Mouse (Mus musculus): ENCODE measurements around the gene Fbxo47. TPM values are rescaled to one million over a fixed set of nuclear protein-coding genes. Genes with fewer than 3 reads are reported as not detected.

Fbxo47 gene
- polyA plus RNA-seq, 1 experiment from 2014 or later = 0.39 TPM

DNA sequence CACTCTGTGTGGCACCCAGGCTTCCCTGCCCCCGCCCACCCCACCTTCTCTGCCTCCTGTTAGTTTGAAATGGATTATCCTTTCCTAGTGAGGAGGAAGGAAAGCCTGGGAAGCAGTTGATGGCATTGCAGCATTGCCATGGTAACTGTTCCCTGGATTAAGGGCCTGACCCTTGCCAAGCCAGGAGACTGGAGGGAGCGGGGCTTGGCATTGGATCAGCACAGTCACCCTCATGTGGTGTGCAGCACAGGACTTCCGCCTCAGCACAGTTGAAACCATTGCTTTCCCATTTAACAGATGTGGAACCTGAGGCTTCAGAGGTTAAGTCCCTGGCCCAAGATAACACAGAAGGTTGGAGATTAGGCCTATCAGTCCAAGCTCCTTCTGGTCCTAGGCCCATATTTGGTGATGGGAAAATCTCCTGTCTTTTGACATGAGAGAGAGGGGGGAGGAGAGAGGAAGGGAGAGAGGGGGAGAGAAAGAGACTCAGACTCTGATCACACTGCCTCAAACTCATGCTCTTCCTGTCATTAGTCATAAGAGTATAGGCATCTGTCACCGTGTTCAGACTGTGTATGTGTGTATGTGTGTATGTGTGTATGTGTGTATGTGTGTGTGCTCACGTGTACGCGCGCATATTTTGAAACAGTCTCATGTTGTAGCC is 62.4 kb downstream of the Fbxo47 start:
- H3K27ac ChIP-seq (ENCODE audit: low read length) = peak overlapping the region; percentile 18; the same call in 1 of the 2 replicates

DNA sequence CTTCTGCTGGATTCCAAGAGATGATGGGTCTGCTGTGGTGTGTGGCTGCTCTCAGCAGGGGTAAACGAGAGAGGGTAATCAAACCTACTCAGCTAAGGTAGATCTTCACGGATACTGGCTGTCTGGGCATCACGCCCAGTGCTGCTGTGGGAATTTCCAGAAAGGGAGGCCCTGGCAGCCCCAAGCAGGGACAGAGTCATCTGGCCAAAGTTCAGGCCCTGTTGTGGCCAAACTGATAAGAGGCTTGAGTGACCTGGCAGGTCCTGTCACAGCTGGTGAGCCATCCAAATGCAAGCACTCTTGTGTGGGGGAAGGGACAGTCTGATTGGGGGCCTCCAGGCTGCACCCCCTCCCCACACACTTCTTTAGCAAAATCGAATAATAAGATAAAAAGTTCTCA is 63.1 kb downstream of the Fbxo47 start:
- Histone ChIP-seq H3K9ac (ENCODE audit: low read depth, low read length) (no peak overlapping the region), H3K4me2 (ENCODE audit: low read depth, low read length) (no peak overlapping the region), H3K27me3 (ENCODE audit: control insufficient read depth, insufficient read depth, low read depth, low read length) (no peaks in the 10 kb centered on the region), H3K4me1 (ENCODE audit: control insufficient read depth, low read depth, low read length) (peaks cover 49% of the 10 kb centered on the region), H3K36me3 (ENCODE audit: control insufficient read depth, insufficient read depth) (no peaks in the 10 kb centered on the region), H3K27ac (ENCODE audit: low read length) (0 out of 2 replicates have a peak overlapping the region, but pooled peaks have one; percentile 22), H3K9me3 (replicated peaks; ENCODE audit: control insufficient read depth, low read length) (no peaks in the 10 kb centered on the region), H3K4me3 (ENCODE audit: low read depth, low read length) (no peak overlapping the region)
- ATAC-seq (ENCODE audit: low read depth) = peak; percentile 71
- 49% methylated on average over 4 of the region's 4 CpGs for WGBS (ENCODE audit: insufficient replicate concordance)

More for the DNA sequence above, 62.4 kb downstream of the Fbxo47 start:
- ATAC-seq (ENCODE audit: low read depth) = no peak
- WGBS (ENCODE audit: insufficient replicate concordance) = 74% methylated on average over 8 of the region's 8 CpGs
- H3K36me3 ChIP-seq (ENCODE audit: control insufficient read depth, insufficient read depth) = no peaks in the 10 kb centered on the region
- H3K9ac ChIP-seq (ENCODE audit: low read depth, low read length) = no peak overlapping the region
- H3K4me3 ChIP-seq (ENCODE audit: low read depth, low read length) = no peak overlapping the region
- H3K4me2 ChIP-seq (ENCODE audit: low read depth, low read length) = no peak overlapping the region
- no peaks in the 10 kb centered on the region for H3K9me3 ChIP-seq (replicated peaks; ENCODE audit: control insufficient read depth, low read length)
- H3K27me3 ChIP-seq (ENCODE audit: control insufficient read depth, insufficient read depth, low read depth, low read length) = no peaks in the 10 kb centered on the region
- peaks cover 45% of the 10 kb centered on the region for H3K4me1 ChIP-seq (ENCODE audit: control insufficient read depth, low read depth, low read length)

DNA sequence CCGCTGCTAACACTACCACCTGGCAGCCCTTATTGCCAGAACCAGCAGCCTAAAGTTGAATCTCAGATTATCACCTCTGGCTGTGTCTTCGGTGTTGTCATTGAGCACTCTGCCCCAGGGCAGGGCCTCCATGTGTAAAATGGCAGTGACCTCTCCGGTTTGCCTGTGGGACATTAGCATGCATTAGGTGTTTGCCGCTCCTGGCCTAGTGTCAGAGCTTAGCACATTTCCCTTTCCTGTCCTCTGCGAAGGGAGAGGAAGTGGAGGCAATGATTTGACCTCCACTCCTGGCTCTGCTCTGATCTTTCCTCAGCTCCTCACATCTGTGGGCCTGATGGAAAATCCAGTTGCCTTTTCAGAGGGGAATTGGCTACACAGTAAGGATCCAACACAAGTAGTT is 64.0 kb downstream of the Fbxo47 start:
- Histone ChIP-seq H3K9me3 (replicated peaks; ENCODE audit: control insufficient read depth, low read length) (no peaks in the 10 kb centered on the region), H3K4me1 (ENCODE audit: control insufficient read depth, low read depth, low read length) (peaks cover 50% of the 10 kb centered on the region), H3K36me3 (ENCODE audit: control insufficient read depth, insufficient read depth) (no peaks in the 10 kb centered on the region), H3K27ac (ENCODE audit: low read length) (no peak overlapping the region), H3K4me2 (ENCODE audit: low read depth, low read length) (no peak overlapping the region), H3K4me3 (ENCODE audit: low read depth, low read length) (no peak overlapping the region), H3K9ac (ENCODE audit: low read depth, low read length) (no peak overlapping the region), H3K27me3 (ENCODE audit: control insufficient read depth, insufficient read depth, low read depth, low read length) (no peaks in the 10 kb centered on the region)
- 58% methylated on average over 5 of the region's 5 CpGs for WGBS (ENCODE audit: insufficient replicate concordance)
- ATAC-seq (ENCODE audit: low read depth) = no peak

DNA sequence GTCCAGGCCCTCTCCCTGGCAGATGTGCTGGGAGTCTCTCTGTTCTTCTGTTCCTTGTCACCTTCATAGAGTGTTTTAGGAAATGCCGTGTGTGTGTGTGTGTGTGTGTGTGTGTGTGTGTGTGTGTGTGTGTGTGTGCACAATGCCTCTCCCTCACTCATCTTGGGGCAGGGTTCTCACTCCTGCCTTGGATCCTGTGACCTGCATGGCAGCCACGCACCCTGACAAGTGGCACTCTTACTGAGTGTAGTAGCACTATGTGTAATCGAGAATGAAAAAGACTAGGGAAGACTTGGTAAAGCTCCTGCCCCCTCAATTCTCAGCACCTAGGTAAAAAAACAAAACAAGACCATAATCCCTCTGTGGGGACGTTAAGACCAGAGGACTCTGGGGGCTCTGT is 64.9 kb downstream of the Fbxo47 start:
- Histone ChIP-seq H3K36me3 (ENCODE audit: control insufficient read depth, insufficient read depth) (no peaks in the 10 kb centered on the region), H3K27ac (ENCODE audit: low read length) (no peak overlapping the region), H3K27me3 (ENCODE audit: control insufficient read depth, insufficient read depth, low read depth, low read length) (no peaks in the 10 kb centered on the region), H3K4me1 (ENCODE audit: control insufficient read depth, low read depth, low read length) (peaks cover 52% of the 10 kb centered on the region), H3K4me2 (ENCODE audit: low read depth, low read length) (no peak overlapping the region), H3K4me3 (ENCODE audit: low read depth, low read length) (no peak overlapping the region), H3K9ac (ENCODE audit: low read depth, low read length) (no peak overlapping the region; the same call in 1 of the 2 replicates), H3K9me3 (replicated peaks; ENCODE audit: control insufficient read depth, low read length) (no peaks in the 10 kb centered on the region)
- no peak for ATAC-seq (ENCODE audit: low read depth)
- WGBS (ENCODE audit: insufficient replicate concordance) = 56% methylated on average over 4 of the region's 4 CpGs

DNA sequence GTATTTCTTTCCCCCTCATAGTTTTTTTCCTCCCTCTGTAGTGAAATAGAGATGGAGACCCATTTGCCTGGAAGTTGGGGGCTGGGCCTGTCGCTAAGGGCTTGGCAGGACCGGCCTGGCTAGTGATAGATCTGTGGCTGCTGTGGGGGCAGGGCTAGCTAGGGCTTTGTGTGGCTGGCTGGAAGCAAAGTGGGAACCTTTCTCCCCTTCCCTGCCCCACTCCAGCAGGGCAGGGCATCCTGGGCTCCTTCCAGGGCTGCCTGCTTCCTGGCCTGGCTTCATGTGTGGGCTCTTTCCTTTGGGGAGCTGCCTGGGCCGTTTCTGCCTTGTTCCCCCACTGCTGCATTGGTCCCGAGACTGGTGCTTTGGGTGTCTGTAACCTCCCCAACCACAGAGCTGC is 65.4 kb downstream of the Fbxo47 start:
- Histone ChIP-seq H3K4me2 (ENCODE audit: low read depth, low read length) (no peak overlapping the region), H3K27ac (ENCODE audit: low read length) (no peak overlapping the region; the same call in 1 of the 2 replicates), H3K9ac (ENCODE audit: low read depth, low read length) (no peak overlapping the region; the same call in 1 of the 2 replicates), H3K4me1 (ENCODE audit: control insufficient read depth, low read depth, low read length) (peaks cover 57% of the 10 kb centered on the region), H3K36me3 (ENCODE audit: control insufficient read depth, insufficient read depth) (no peaks in the 10 kb centered on the region), H3K27me3 (ENCODE audit: control insufficient read depth, insufficient read depth, low read depth, low read length) (no peaks in the 10 kb centered on the region), H3K9me3 (replicated peaks; ENCODE audit: control insufficient read depth, low read length) (no peaks in the 10 kb centered on the region), H3K4me3 (ENCODE audit: low read depth, low read length) (no peak overlapping the region)
- no peak for ATAC-seq (ENCODE audit: low read depth)
- WGBS (ENCODE audit: insufficient replicate concordance) = 28% methylated on average over 4 of the region's 4 CpGs

DNA sequence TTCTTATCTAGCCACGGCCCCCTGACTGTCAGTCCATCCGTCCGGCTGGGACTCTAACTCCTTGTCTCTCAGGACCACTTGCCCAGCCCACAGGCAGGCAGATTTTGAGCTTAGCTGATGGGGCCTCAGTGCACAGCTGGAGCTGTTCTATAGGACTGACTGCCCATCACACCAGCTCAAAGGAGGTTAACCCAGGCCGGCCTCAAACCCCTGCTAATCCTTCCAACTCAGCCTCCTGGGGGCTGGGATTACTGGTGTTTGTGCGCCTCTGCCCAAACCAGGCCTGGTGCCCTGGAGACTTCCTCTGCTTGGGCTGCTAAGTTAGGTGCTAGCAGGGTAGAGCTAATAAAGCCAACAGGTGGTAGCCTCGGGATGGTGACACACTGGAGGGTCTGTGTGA is 66.0 kb downstream of the Fbxo47 start:
- Histone ChIP-seq H3K27me3 (ENCODE audit: control insufficient read depth, insufficient read depth, low read depth, low read length) (no peaks in the 10 kb centered on the region), H3K9me3 (replicated peaks; ENCODE audit: control insufficient read depth, low read length) (no peaks in the 10 kb centered on the region), H3K4me2 (ENCODE audit: low read depth, low read length) (no peak overlapping the region), H3K36me3 (ENCODE audit: control insufficient read depth, insufficient read depth) (no peaks in the 10 kb centered on the region), H3K4me1 (ENCODE audit: control insufficient read depth, low read depth, low read length) (peaks cover 60% of the 10 kb centered on the region), H3K4me3 (ENCODE audit: low read depth, low read length) (no peak overlapping the region), H3K9ac (ENCODE audit: low read depth, low read length) (no peak overlapping the region; the same call in 1 of the 2 replicates), H3K27ac (ENCODE audit: low read length) (no peak overlapping the region; the same call in 1 of the 2 replicates)
- WGBS (ENCODE audit: insufficient replicate concordance) = 39% methylated on average over 6 of the region's 6 CpGs
- ATAC-seq (ENCODE audit: low read depth) = no peak

DNA sequence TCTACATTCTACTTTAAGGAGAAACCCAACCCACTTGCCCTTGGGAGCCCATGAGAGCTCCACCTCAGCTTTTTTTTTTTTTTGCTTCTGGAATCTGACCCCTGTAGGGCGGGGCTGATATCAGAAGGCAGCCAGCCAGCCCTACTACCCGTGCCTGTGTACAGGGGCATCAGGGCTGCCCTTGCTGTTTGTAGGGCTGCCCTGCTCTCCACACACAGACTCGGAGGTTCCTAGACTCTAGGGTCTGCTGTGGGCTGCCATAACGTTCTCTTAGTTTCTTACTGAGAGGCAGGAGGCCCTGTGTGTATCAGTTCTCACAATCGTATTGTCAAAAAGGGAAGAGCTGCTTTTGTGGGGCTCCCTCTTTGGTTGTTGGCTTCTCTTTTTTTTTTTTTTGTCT is 66.6 kb downstream of the Fbxo47 start:
- no peaks in the 10 kb centered on the region for H3K36me3 ChIP-seq (ENCODE audit: control insufficient read depth, insufficient read depth)
- peaks cover 64% of the 10 kb centered on the region for H3K4me1 ChIP-seq (ENCODE audit: control insufficient read depth, low read depth, low read length)
- H3K9ac ChIP-seq (ENCODE audit: low read depth, low read length) = peak overlapping the region; percentile 46
- WGBS (ENCODE audit: insufficient replicate concordance) = 4% methylated on average over 5 of the region's 5 CpGs
- no peak overlapping the region for H3K4me3 ChIP-seq (ENCODE audit: low read depth, low read length)
- H3K27me3 ChIP-seq (ENCODE audit: control insufficient read depth, insufficient read depth, low read depth, low read length) = no peaks in the 10 kb centered on the region
- peak overlapping the region; percentile 19; the same call in 1 of the 2 replicates for H3K4me2 ChIP-seq (ENCODE audit: low read depth, low read length)
- peak overlapping the region; percentile 58; the same call in 1 of the 2 replicates for H3K27ac ChIP-seq (ENCODE audit: low read length)
- no peaks in the 10 kb centered on the region for H3K9me3 ChIP-seq (replicated peaks; ENCODE audit: control insufficient read depth, low read length)
- peak; percentile 43 for ATAC-seq (ENCODE audit: low read depth)

DNA sequence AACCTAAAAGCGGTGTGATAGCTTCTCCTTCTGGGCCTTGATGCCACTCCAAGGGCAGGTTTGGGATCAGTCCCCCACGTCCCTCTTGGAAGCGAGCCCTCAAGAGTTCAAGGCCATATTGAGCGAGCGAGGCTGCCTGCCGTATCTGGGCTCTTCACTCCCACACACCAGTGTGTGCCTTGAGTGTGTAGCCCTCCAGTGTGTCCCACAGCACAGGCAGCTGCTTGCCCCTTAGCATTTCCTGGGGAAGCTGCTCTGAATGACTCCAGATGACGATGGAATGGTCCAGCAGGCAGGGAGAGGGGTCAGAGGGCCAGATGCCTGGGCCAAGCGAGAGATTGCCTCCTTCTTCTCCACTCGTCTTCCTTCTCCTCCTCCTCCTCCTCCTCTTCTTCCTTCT is 67.0 kb downstream of the Fbxo47 start:
- Histone ChIP-seq H3K36me3 (ENCODE audit: control insufficient read depth, insufficient read depth) (no peaks in the 10 kb centered on the region), H3K4me3 (ENCODE audit: low read depth, low read length) (no peak overlapping the region), H3K27me3 (ENCODE audit: control insufficient read depth, insufficient read depth, low read depth, low read length) (no peaks in the 10 kb centered on the region), H3K4me1 (ENCODE audit: control insufficient read depth, low read depth, low read length) (peaks cover 65% of the 10 kb centered on the region), H3K27ac (ENCODE audit: low read length) (no peak overlapping the region), H3K4me2 (ENCODE audit: low read depth, low read length) (no peak overlapping the region), H3K9ac (ENCODE audit: low read depth, low read length) (no peak overlapping the region), H3K9me3 (replicated peaks; ENCODE audit: control insufficient read depth, low read length) (no peaks in the 10 kb centered on the region)
- 56% methylated on average over 9 of the region's 9 CpGs for WGBS (ENCODE audit: insufficient replicate concordance)
- no peak for ATAC-seq (ENCODE audit: low read depth)

DNA sequence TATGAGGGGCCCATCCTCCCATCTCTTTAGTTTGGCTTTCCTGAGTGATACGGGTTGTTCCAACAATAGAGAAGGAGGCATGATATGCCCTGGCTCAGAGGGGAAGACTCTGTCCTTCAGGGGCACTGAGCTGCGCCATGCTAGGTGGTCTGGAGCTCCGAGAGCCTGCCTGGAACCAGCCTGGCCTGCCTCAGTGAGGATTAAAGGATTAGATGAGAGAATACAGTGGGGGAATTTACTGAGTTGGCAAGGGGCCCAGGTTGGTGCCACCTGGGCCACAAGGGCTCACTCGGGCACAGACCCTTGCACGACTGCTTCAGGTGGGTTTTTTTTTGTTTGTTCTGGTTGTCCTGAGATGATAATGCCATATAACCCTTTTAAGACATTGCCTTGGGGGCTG is 67.8 kb downstream of the Fbxo47 start:
- H3K4me3 ChIP-seq (ENCODE audit: low read depth, low read length) = no peak overlapping the region
- 68% methylated on average over 5 of the region's 5 CpGs for WGBS (ENCODE audit: insufficient replicate concordance)
- no peak for ATAC-seq (ENCODE audit: low read depth)
- no peaks in the 10 kb centered on the region for H3K36me3 ChIP-seq (ENCODE audit: control insufficient read depth, insufficient read depth)
- peak overlapping the region; percentile 14; the same call in 1 of the 2 replicates for H3K27ac ChIP-seq (ENCODE audit: low read length)
- peaks cover 59% of the 10 kb centered on the region for H3K4me1 ChIP-seq (ENCODE audit: control insufficient read depth, low read depth, low read length)
- H3K27me3 ChIP-seq (ENCODE audit: control insufficient read depth, insufficient read depth, low read depth, low read length) = no peaks in the 10 kb centered on the region
- H3K9me3 ChIP-seq (replicated peaks; ENCODE audit: control insufficient read depth, low read length) = no peaks in the 10 kb centered on the region
- no peak overlapping the region for H3K9ac ChIP-seq (ENCODE audit: low read depth, low read length)
- no peak overlapping the region for H3K4me2 ChIP-seq (ENCODE audit: low read depth, low read length)

Data from liver, embryonic 16.5 days (tissue).